Mouse (Mus musculus) heart, embryonic 16.5 days (tissue): ENCODE data around the gene Mef2a. TPM values are rescaled to one million over a fixed set of nuclear protein-coding genes. Genes with fewer than 3 reads are reported as not detected.

ENCODE experiments used
- ATAC-seq: fragments of 200-750 bp; cut with Nextera tagmentation; replicated peaks from 2 replicates; pipeline ENCODE4 v1.8.0; 2017; ENCODE audit warnings: moderate number of reproducible peaks; ENCODE audit not compliant: insufficient read depth, low FRiP score; ENCODE audit errors: extremely low read depth
- H3K27ac ChIP-seq: fragments of 300-500 bp; sonication (generic); 2 replicates; pipeline ENCODE4 v1.5.1; 2014; ENCODE audit warnings: mild to moderate bottlenecking, low read length, control low read depth, moderate library complexity
- H3K27me3 ChIP-seq: fragments of 300-500 bp; sonication (generic); 2 replicates; pipeline ENCODE4 v1.6.1; 2014; ENCODE audit warnings: low read length, mixed read lengths; ENCODE audit not compliant: control insufficient read depth, insufficient read depth
- H3K36me3 ChIP-seq: fragments of 300-500 bp; sonication (generic); 2 replicates; pipeline ENCODE4 v1.6.1; 2014; ENCODE audit not compliant: control insufficient read depth, insufficient read depth
- H3K4me1 ChIP-seq: fragments of 300-500 bp; sonication (generic); 2 replicates; pipeline ENCODE4 v1.6.1; 2014; ENCODE audit warnings: low read length, mixed read lengths; ENCODE audit not compliant: control insufficient read depth, insufficient read depth
- H3K4me2 ChIP-seq: fragments of 300-500 bp; sonication (generic); 2 replicates; pipeline ENCODE4 v1.6.1; 2014; ENCODE audit warnings: low read depth, mild to moderate bottlenecking, control low read depth, low read length
- H3K4me3 ChIP-seq: fragments of 300-500 bp; sonication (generic); 2 replicates; pipeline ENCODE4 v1.5.1; 2014; ENCODE audit warnings: mild to moderate bottlenecking, control low read depth, low read length
- H3K9ac ChIP-seq: fragments of 300-500 bp; sonication (generic); 2 replicates; pipeline ENCODE4 v1.6.1; 2014; ENCODE audit warnings: low read length, control low read depth
- H3K9me3 ChIP-seq: fragments of 300-500 bp; sonication (generic); replicated peaks from 2 replicates; pipeline ENCODE4 v1.6.1; 2016; ENCODE audit warnings: low read length; ENCODE audit not compliant: control insufficient read depth
- WGBS: fragments of 180-500 bp; shearing (Covaris S2); extraction: QIAGEN DNeasy Blood & Tissue Kit; methylation state at CpG from one replicate; pipeline ENCODE4 v1.1.7; 2014; 5-methylcytosine and 5-hydroxymethylcytosine counted together
- polyA plus RNA-seq: library from polyadenylated mRNA; unstranded; fragments of >200 nt; fragmentation: Nextera tagmentation; extraction: Ambion mirVana; gene quantifications from 2 replicates; pipeline ENCODE4 v1.2.1, GENCODE M21; 2015

Gene Mef2a
- polyA plus RNA-seq, 1 experiment from 2014 or later, result 119 TPM

GRCm38 (mm10) chr7:67243894-67244282 is 128.8 kb downstream of the Mef2a start:
- Histone ChIP-seq H3K4me2 (no peak overlapping the region), H3K27me3 (no peaks in the 10 kb centered on the region), H3K4me1 (peaks cover 32% of the 10 kb centered on the region), H3K36me3 (peaks cover 11% of the 10 kb centered on the region), H3K9me3 (no peaks in the 10 kb centered on the region), H3K9ac (no peak overlapping the region), H3K4me3 (no peak overlapping the region), H3K27ac (0 out of 2 replicates have a peak overlapping the region, but pooled peaks have one; percentile 35)
- 32% methylated on average over 4 of the region's 4 CpGs for WGBS
- 0 out of 2 replicates have a peak, but pooled peaks have one; percentile 39 for ATAC-seq

- H3K27ac ChIP-seq, result no peak overlapping the region
- H3K9me3 ChIP-seq, result no peaks in the 10 kb centered on the region
Observed at GRCm38 (mm10) chr7:67243121-67243893, 129.4 kb downstream of the Mef2a start.

GRCm38 (mm10) chr7:67241969-67242368 is 130.7 kb downstream of the Mef2a start:
- Histone ChIP-seq H3K9me3 (no peaks in the 10 kb centered on the region), H3K4me2 (no peak overlapping the region), H3K27me3 (no peaks in the 10 kb centered on the region), H3K36me3 (peaks cover 19% of the 10 kb centered on the region), H3K4me3 (no peak overlapping the region), H3K9ac (no peak overlapping the region), H3K4me1 (peaks cover 37% of the 10 kb centered on the region), H3K27ac (0 out of 2 replicates have a peak overlapping the region, but pooled peaks have one; percentile 42)
- 47% methylated on average over 3 of the region's 3 CpGs for WGBS
- no peak for ATAC-seq

More at GRCm38 (mm10) chr7:67243121-67243893, 129.4 kb downstream of the Mef2a start:
- Histone ChIP-seq H3K4me2 (no peak overlapping the region), H3K36me3 (peaks cover 15% of the 10 kb centered on the region), H3K4me3 (no peak overlapping the region), H3K4me1 (peaks cover 38% of the 10 kb centered on the region), H3K27me3 (no peaks in the 10 kb centered on the region), H3K9ac (no peak overlapping the region)
- 38% methylated on average over 2 of the region's 2 CpGs for WGBS
- ATAC-seq, result no peak

GRCm38 (mm10) chr7:67237752-67238151 is 134.9 kb downstream of the Mef2a start:
- ATAC-seq, result no peak
- WGBS, result 84% methylated on average over 2 of the region's 2 CpGs
- H3K4me2 ChIP-seq, result no peak overlapping the region
- H3K36me3 ChIP-seq, result peaks cover 41% of the 10 kb centered on the region
- no peak overlapping the region for H3K9ac ChIP-seq
- H3K27ac ChIP-seq, result no peak overlapping the region
- no peaks in the 10 kb centered on the region for H3K27me3 ChIP-seq
- peaks cover 43% of the 10 kb centered on the region for H3K4me1 ChIP-seq
- H3K9me3 ChIP-seq, result no peaks in the 10 kb centered on the region
- H3K4me3 ChIP-seq, result no peak overlapping the region

GRCm38 (mm10) chr7:67236351-67236750 is 136.3 kb downstream of the Mef2a start:
- H3K27ac ChIP-seq, result no peak overlapping the region
- peaks cover 51% of the 10 kb centered on the region for H3K36me3 ChIP-seq

GRCm38 (mm10) chr7:67234797-67235196 is 137.9 kb downstream of the Mef2a start:
- H3K27ac ChIP-seq, result peak overlapping the region; percentile 52
- peaks cover 49% of the 10 kb centered on the region for H3K36me3 ChIP-seq

More at GRCm38 (mm10) chr7:67236351-67236750, 136.3 kb downstream of the Mef2a start:
- no peaks in the 10 kb centered on the region for H3K27me3 ChIP-seq
- WGBS, result 77% methylated on average over 2 of the region's 2 CpGs
- H3K4me2 ChIP-seq, result no peak overlapping the region
- no peaks in the 10 kb centered on the region for H3K9me3 ChIP-seq
- no peak overlapping the region for H3K9ac ChIP-seq
- ATAC-seq, result no peak
- H3K4me3 ChIP-seq, result no peak overlapping the region
- H3K4me1 ChIP-seq, result peaks cover 52% of the 10 kb centered on the region

GRCm38 (mm10) chr7:67232504-67232903 is 140.2 kb downstream of the Mef2a start:
- no peak overlapping the region for H3K9ac ChIP-seq
- no peaks in the 10 kb centered on the region for H3K27me3 ChIP-seq
- peaks cover 53% of the 10 kb centered on the region for H3K4me1 ChIP-seq
- H3K4me3 ChIP-seq, result no peak overlapping the region
- no peak for ATAC-seq
- H3K27ac ChIP-seq, result peak overlapping the region; percentile 4; the same call in 1 of the 2 replicates
- no peak overlapping the region for H3K4me2 ChIP-seq
- H3K9me3 ChIP-seq, result no peaks in the 10 kb centered on the region
- WGBS, result 84% methylated on average over 14 of the region's 14 CpGs
- H3K36me3 ChIP-seq, result peaks cover 38% of the 10 kb centered on the region

More at GRCm38 (mm10) chr7:67234797-67235196, 137.9 kb downstream of the Mef2a start:
- peak; percentile 29; the same call in 1 of the 2 replicates for ATAC-seq
- peaks cover 58% of the 10 kb centered on the region for H3K4me1 ChIP-seq
- H3K4me2 ChIP-seq, result no peak overlapping the region
- WGBS, result 35% methylated on average over 8 of the region's 8 CpGs
- H3K4me3 ChIP-seq, result no peak overlapping the region
- H3K9ac ChIP-seq, result no peak overlapping the region
- H3K9me3 ChIP-seq, result no peaks in the 10 kb centered on the region
- H3K27me3 ChIP-seq, result no peaks in the 10 kb centered on the region

GRCm38 (mm10) chr7:67230640-67231140 is 142.0 kb downstream of the Mef2a start:
- H3K4me2 ChIP-seq, result peak overlapping the region; percentile 27
- no peaks in the 10 kb centered on the region for H3K9me3 ChIP-seq
- peaks cover 36% of the 10 kb centered on the region for H3K36me3 ChIP-seq
- H3K9ac ChIP-seq, result peak overlapping the region; percentile 40
- H3K27me3 ChIP-seq, result no peaks in the 10 kb centered on the region
- no peak overlapping the region for H3K4me3 ChIP-seq
- 46% methylated on average over 3 of the region's 3 CpGs for WGBS
- ATAC-seq, result peak; percentile 42; the same call in 1 of the 2 replicates
- H3K27ac ChIP-seq, result peak overlapping the region; percentile 95
- H3K4me1 ChIP-seq, result peaks cover 48% of the 10 kb centered on the region

GRCm38 (mm10) chr7:67230221-67230620 is 142.4 kb downstream of the Mef2a start:
- Histone ChIP-seq H3K9ac (no peak overlapping the region; the same call in 1 of the 2 replicates), H3K4me2 (peak overlapping the region; percentile 27), H3K4me3 (no peak overlapping the region), H3K4me1 (peaks cover 45% of the 10 kb centered on the region), H3K36me3 (peaks cover 32% of the 10 kb centered on the region), H3K27me3 (no peaks in the 10 kb centered on the region), H3K9me3 (no peaks in the 10 kb centered on the region), H3K27ac (peak overlapping the region; percentile 95)
- ATAC-seq, result peak; percentile 79
- WGBS, result 26% methylated on average over 3 of the region's 3 CpGs
